Mouse (Mus musculus) MEL (cell line): ENCODE measurements around the gene Xntrpc. TPM values are rescaled to one million over a fixed set of nuclear protein-coding genes. Genes with fewer than 3 reads are reported as not detected.

Experiments
- DNase-seq: peaks from one replicate; pipeline ENCODE4 v3.0.0; 2011; ENCODE audit warnings: low read depth, low spot score
- H3K27ac ChIP-seq: 2 replicates; pipeline ENCODE4 v1.5.1; 2012; ENCODE audit warnings: low read depth, mild to moderate bottlenecking, control low read depth, low read length, moderate library complexity; ENCODE audit not compliant: control insufficient read depth
- H3K27me3 ChIP-seq, 2 experiments: fragments of 150-350 bp in 1 of 2; sonication (generic) in 1 of 2; 2 replicates each; pipeline ENCODE4 v1.6.1; 2012; ENCODE audit warnings: low read length in 2 of 2, mild to moderate bottlenecking in 2 of 2, improper control_type of control experiment in 1 of 2, moderate library complexity in 1 of 2; ENCODE audit not compliant: insufficient read depth in 2 of 2, control insufficient read depth in 1 of 2
- H3K36me3 ChIP-seq, 2 experiments: 2 replicates each; pipeline ENCODE4 v1.6.1; 2012 to 2014; ENCODE audit warnings: low read length in 2 of 2, improper control_type of control experiment in 1 of 2, inconsistent platforms in 1 of 2, mild to moderate bottlenecking in 1 of 2; ENCODE audit not compliant: insufficient read depth in 2 of 2, control insufficient read depth in 1 of 2
- H3K4me1 ChIP-seq, 2 experiments: fragments of 150-350 bp in 1 of 2; sonication (generic) in 1 of 2; 2 replicates each; pipeline ENCODE4 v1.6.1; 2012; ENCODE audit warnings: low read length in 2 of 2, improper control_type of control experiment in 1 of 2, mild to moderate bottlenecking in 1 of 2; ENCODE audit not compliant: insufficient read depth in 2 of 2, control insufficient read depth in 1 of 2
- H3K4me3 ChIP-seq, 2 experiments: fragments of 150-350 bp in 1 of 2; sonication (generic) in 1 of 2; 2 replicates each; pipeline ENCODE4 v1.5.1; 2012; ENCODE audit warnings: low read depth in 2 of 2, low read length in 2 of 2, mild to moderate bottlenecking in 2 of 2, moderate library complexity in 2 of 2, control low read depth in 1 of 2, improper control_type of control experiment in 1 of 2; ENCODE audit not compliant: control insufficient read depth in 1 of 2, insufficient read depth in 1 of 2
- H3K79me2 ChIP-seq: 2 replicates; pipeline ENCODE4 v1.6.1; 2012; ENCODE audit warnings: mild to moderate bottlenecking, low read length, moderate library complexity; ENCODE audit not compliant: control insufficient read depth, poor library complexity, insufficient read depth
- H3K9ac ChIP-seq: 2 replicates; pipeline ENCODE4 v1.6.1; 2012; ENCODE audit warnings: low read depth, mild to moderate bottlenecking, control low read depth, low read length, moderate library complexity; ENCODE audit not compliant: control insufficient read depth, poor library complexity, severe bottlenecking
- H3K9me3 ChIP-seq: fragments of 150-350 bp; sonication (generic); replicated peaks from 2 replicates; pipeline ENCODE4 v1.6.1; 2012; ENCODE audit warnings: mild to moderate bottlenecking, low read length, improper control_type of control experiment, moderate library complexity; ENCODE audit not compliant: insufficient read depth
- CHD1 ChIP-seq: IDR thresholded peaks from 2 replicates; pipeline ENCODE4 v1.6.1; 2012; ENCODE audit warnings: low read depth, mild to moderate bottlenecking, inconsistent platforms, low read length, improper control_type of control experiment
- E2F4 ChIP-seq: IDR thresholded peaks from 2 replicates; pipeline ENCODE4 v1.6.1; 2011; ENCODE audit warnings: low read depth, low read length, improper control_type of control experiment, borderline replicate concordance
- ELF1 ChIP-seq: IDR thresholded peaks from 2 replicates; pipeline ENCODE4 v1.6.1; 2014; ENCODE audit warnings: low read depth, mild to moderate bottlenecking, inconsistent platforms, low read length, improper control_type of control experiment, moderate library complexity
- EP300 ChIP-seq, 2 experiments: IDR thresholded peaks; 2 replicates each; pipeline ENCODE4 v1.6.1; 2011; ENCODE audit warnings: improper control_type of control experiment in 2 of 2, low read length in 2 of 2, low read depth in 1 of 2, mild to moderate bottlenecking in 1 of 2
- GABPA ChIP-seq: IDR thresholded peaks from 2 replicates; pipeline ENCODE4 v1.6.1; 2012; ENCODE audit warnings: low read depth, mild to moderate bottlenecking, inconsistent platforms, low read length, improper control_type of control experiment, moderate library complexity
- HCFC1 ChIP-seq: IDR thresholded peaks from 2 replicates; pipeline ENCODE4 v1.6.1; 2012; ENCODE audit warnings: low read depth, mild to moderate bottlenecking, inconsistent platforms, low read length, improper control_type of control experiment, moderate library complexity
- KAT2A ChIP-seq: conservative IDR thresholded peaks from 2 replicates; pipeline ENCODE4 v1.6.1; 2012; ENCODE audit warnings: low read depth, low read length, improper control_type of control experiment, inconsistent platforms
- MEF2A ChIP-seq: IDR thresholded peaks from 2 replicates; pipeline ENCODE4 v1.6.1; 2014; ENCODE audit warnings: low read depth, mild to moderate bottlenecking, inconsistent platforms, low read length, improper control_type of control experiment; ENCODE audit not compliant: poor library complexity, insufficient replicate concordance, severe bottlenecking; ENCODE audit errors: extremely low read depth
- MYC ChIP-seq: IDR thresholded peaks from 2 replicates; pipeline ENCODE4 v1.6.1; 2011; ENCODE audit warnings: low read depth, mild to moderate bottlenecking, low read length, improper control_type of control experiment, moderate library complexity
- NELFE ChIP-seq: IDR thresholded peaks from 2 replicates; pipeline ENCODE4 v1.6.1; 2011; ENCODE audit warnings: low read depth, low read length, improper control_type of control experiment
- NRF1 ChIP-seq: IDR thresholded peaks from 2 replicates; pipeline ENCODE4 v1.6.1; 2014; ENCODE audit warnings: low read depth, mild to moderate bottlenecking, inconsistent platforms, low read length, improper control_type of control experiment, moderate library complexity; ENCODE audit not compliant: poor library complexity, insufficient read depth, severe bottlenecking
- POLR2AphosphoS5 ChIP-seq: IDR thresholded peaks from 2 replicates; pipeline ENCODE4 v1.6.1; 2012; ENCODE audit warnings: low read depth, borderline replicate concordance, mild to moderate bottlenecking, inconsistent platforms, low read length, moderate library complexity, mixed read lengths
- RAD21 ChIP-seq: IDR thresholded peaks from 2 replicates; pipeline ENCODE4 v1.6.1; 2011; ENCODE audit warnings: mild to moderate bottlenecking, low read depth, low read length, improper control_type of control experiment
- RCOR1 ChIP-seq: IDR thresholded peaks from 2 replicates; pipeline ENCODE4 v1.6.1; 2012; ENCODE audit warnings: low read depth, mild to moderate bottlenecking, inconsistent platforms, low read length, improper control_type of control experiment
- SIN3A ChIP-seq: IDR thresholded peaks from 2 replicates; pipeline ENCODE4 v1.6.1; 2012; ENCODE audit warnings: low read length, improper control_type of control experiment, inconsistent platforms
- SMC3 ChIP-seq: IDR thresholded peaks from 2 replicates; pipeline ENCODE4 v1.6.1; 2011; ENCODE audit warnings: low read depth, low read length, improper control_type of control experiment
- TAL1 ChIP-seq: IDR thresholded peaks from 2 replicates; pipeline ENCODE4 v1.6.1; 2012; ENCODE audit warnings: mild to moderate bottlenecking, inconsistent platforms, low read length, moderate library complexity, mixed read lengths
- TBP ChIP-seq: IDR thresholded peaks from 2 replicates; pipeline ENCODE4 v1.8.0; 2011; ENCODE audit warnings: low read depth, low read length, improper control_type of control experiment
- ZKSCAN1 ChIP-seq: IDR thresholded peaks from 2 replicates; pipeline ENCODE4 v1.6.1; 2012; ENCODE audit warnings: low read depth, mild to moderate bottlenecking, inconsistent platforms, low read length, improper control_type of control experiment, moderate library complexity
- ZNF384 ChIP-seq: IDR thresholded peaks from 2 replicates; pipeline ENCODE4 v1.6.1; 2012; ENCODE audit warnings: low read depth, mild to moderate bottlenecking, inconsistent platforms, low read length, improper control_type of control experiment
- polyA plus RNA-seq, 2 experiments: library from polyadenylated mRNA; stranded (reverse) in 1 of 2; unstranded in 1 of 2; fragments of >175 nt in 1 of 2; fragments of >200 nt in 1 of 2; gene quantifications; 2 replicates each; pipeline versions ENCODE4 v1.2.1 to v1.2.4; 2012; ENCODE audit warnings: low replicate concordance in 2 of 2, low read depth in 1 of 2; ENCODE audit not compliant: insufficient read length in 2 of 2, insufficient read depth in 1 of 2, missing spikeins in 1 of 2
- total RNA-seq: library from RNA; depleted of rRNA; stranded (reverse); fragments of 300-350 nt; gene quantifications from 2 replicates; pipeline ENCODE4 v1.2.3, GENCODE M21; 2012

Gene Xntrpc
- total and polyA plus RNA-seq, 3 experiments, result 0.08 to 0.14 TPM; not detected in 1

- Histone ChIP-seq H3K27me3 (no peaks in the 10 kb centered on the region), H3K27ac (no peak overlapping the region), H3K4me3 (no peak overlapping the region), H3K9me3 (no peaks in the 10 kb centered on the region)
- TF ChIP-seq TAL1 (no peak), NRF1 (no peak)
- TF ChIP-seq, all 39 proteins: peak for 0
- DNase-seq, result no peak
- H3K79me2 ChIP-seq, result no peaks in the 10 kb centered on the region
- no peaks in the 10 kb centered on the region for H3K4me1 ChIP-seq
- H3K36me3 ChIP-seq, result no peaks in the 10 kb centered on the region; a peak in 1 of 4 replicates
- H3K9ac ChIP-seq, result no peak overlapping the region
Observed at GRCm38 (mm10) chr7:102084041-102084696, 18.7 kb downstream of the Xntrpc start.

GRCm38 (mm10) chr7:102087336-102087735 is 21.8 kb downstream of the Xntrpc start:
- Histone ChIP-seq H3K4me3 (no peak overlapping the region), H3K36me3 (no peaks in the 10 kb centered on the region), H3K4me1 (no peaks in the 10 kb centered on the region), H3K27ac (no peak overlapping the region), H3K27me3 (no peaks in the 10 kb centered on the region), H3K79me2 (no peaks in the 10 kb centered on the region), H3K9me3 (no peaks in the 10 kb centered on the region), H3K9ac (no peak overlapping the region)
- TF ChIP-seq RAD21 (no peak), RCOR1 (no peak), GABPA (no peak), SIN3A (no peak), NELFE (no peak), E2F4 (no peak), KAT2A (no peak), EP300 (IDR thresholded peaks at IDR 0.05; ENCODE audit: low read depth in 1 of 2, low read length in 2 of 2) (no peak), MYC (no peak), TBP (no peak), SMC3 (no peak), MEF2A (no peak), HCFC1 (no peak), POLR2AphosphoS5 (no peak), ZNF384 (no peak), CHD1 (no peak), ZKSCAN1 (no peak), ELF1 (no peak)
- no peak for DNase-seq
